Mouse (Mus musculus): ENCODE results near the gene Fsip1. TPM values are rescaled to one million over a fixed set of nuclear protein-coding genes. Genes with fewer than 3 reads are reported as not detected.

Gene Fsip1
- 0.12 and 0.42 TPM in 2 replicates for polyA plus RNA-seq (2014; fragmentation: Nextera tagmentation; extraction: Ambion mirVana)

DNA sequence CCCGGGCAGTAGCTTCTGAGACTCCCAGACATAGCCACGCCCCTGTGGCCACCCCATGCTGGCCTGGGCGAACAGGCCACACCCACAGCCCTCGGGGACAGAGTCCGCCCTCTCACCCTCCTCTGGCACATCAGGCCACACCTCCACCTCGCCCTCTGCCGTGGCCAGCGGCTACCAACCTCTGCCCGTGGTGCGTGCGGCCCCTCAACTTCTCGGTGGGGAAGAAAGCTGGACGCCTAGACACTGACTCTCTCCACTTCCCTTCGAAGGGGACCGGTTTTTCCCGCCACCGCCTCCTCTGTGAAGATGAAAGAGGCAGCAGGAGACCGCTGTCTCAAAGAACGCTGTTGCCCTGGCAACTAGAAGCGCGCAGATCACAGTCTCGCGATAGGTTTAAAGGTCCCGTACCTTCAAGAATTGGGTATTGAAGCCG is at the start of gene Fsip1:
TSS of gene Fsip1 (minus strand) at position 346 of the 433 bp plus-strand sequence.
- peak; percentile 91 for ATAC-seq (ENCODE audit: insufficient number of reproducible peaks, insufficient read depth, low FRiP score, low read depth)
- H3K27ac ChIP-seq (replicated peaks in 1 of 2; ENCODE audit: control insufficient read depth in 1 of 2, insufficient read depth in 1 of 2, low read depth in 2 of 2, low read length in 2 of 2), result no peak within 1 kb of the TSS
- H3K27me3 ChIP-seq (ENCODE audit: control insufficient read depth, insufficient read depth, low read length), result no peaks in the 10 kb centered on the region; the same call in 1 of the 2 replicates
- peaks cover 0 to 5% of the 10 kb centered on the region in 2 experiments; a peak in 1 of 4 replicates for H3K4me1 ChIP-seq (ENCODE audit: control insufficient read depth in 2 of 2, insufficient read depth in 2 of 2, low read length in 2 of 2)
- peak within 1 kb of the TSS; percentile 45 to 49 for H3K4me3 ChIP-seq (ENCODE audit: control insufficient read depth in 1 of 2, insufficient read depth in 1 of 2, low read depth in 1 of 2, low read length in 2 of 2)
- H3K9me3 ChIP-seq (ENCODE audit: control insufficient read depth, low read length), result no peaks in the 10 kb centered on the region
- 1% methylated on average over 25 of the region's 25 CpGs for WGBS
- peak within 1 kb of the TSS; percentile 38; the same call in 1 of the 2 replicates for H3K9ac ChIP-seq (ENCODE audit: low read length)
- no peaks in the 10 kb centered on the region for H3K36me3 ChIP-seq (ENCODE audit: control insufficient read depth, insufficient read depth, low read length)
- H3K4me2 ChIP-seq (ENCODE audit: low read length), result peak within 1 kb of the TSS; percentile 74

DNA sequence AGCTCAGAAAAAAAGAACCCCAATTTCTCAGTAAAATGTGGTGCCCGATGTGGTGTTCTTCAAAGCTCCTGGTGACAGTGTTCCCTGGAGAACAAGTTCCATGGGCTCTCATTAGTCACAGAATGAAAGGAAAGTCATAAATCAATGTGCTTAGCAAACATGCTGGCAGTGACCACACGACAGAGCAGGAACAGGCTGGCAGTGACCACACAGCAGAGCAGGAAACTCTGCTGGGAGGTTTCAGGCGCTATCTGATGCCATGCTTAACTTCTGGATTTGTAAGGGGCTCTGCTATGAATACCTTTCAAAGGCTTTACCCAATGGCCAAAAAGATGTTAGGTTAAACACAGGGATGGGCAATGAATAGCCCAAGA is 49.7 kb upstream of the Fsip1 start:
- Histone ChIP-seq H3K4me1 (ENCODE audit: control insufficient read depth in 2 of 2, insufficient read depth in 2 of 2, low read length in 2 of 2) (no peaks in the 10 kb centered on the region), H3K36me3 (ENCODE audit: control insufficient read depth, insufficient read depth, low read length) (no peaks in the 10 kb centered on the region), H3K4me2 (ENCODE audit: low read length) (no peak overlapping the region), H3K27ac (replicated peaks in 1 of 2; ENCODE audit: control insufficient read depth in 1 of 2, insufficient read depth in 1 of 2, low read depth in 2 of 2, low read length in 2 of 2) (no peak overlapping the region), H3K27me3 (ENCODE audit: control insufficient read depth, insufficient read depth, low read length) (no peaks in the 10 kb centered on the region), H3K9me3 (ENCODE audit: control insufficient read depth, low read length) (no peaks in the 10 kb centered on the region), H3K4me3 (ENCODE audit: control insufficient read depth in 1 of 2, insufficient read depth in 1 of 2, low read depth in 1 of 2, low read length in 2 of 2) (no peak overlapping the region), H3K9ac (ENCODE audit: low read length) (no peak overlapping the region)
- WGBS, result 64% methylated on average over 3 of the region's 3 CpGs
- ATAC-seq (ENCODE audit: insufficient number of reproducible peaks, insufficient read depth, low FRiP score, low read depth), result no peak

DNA sequence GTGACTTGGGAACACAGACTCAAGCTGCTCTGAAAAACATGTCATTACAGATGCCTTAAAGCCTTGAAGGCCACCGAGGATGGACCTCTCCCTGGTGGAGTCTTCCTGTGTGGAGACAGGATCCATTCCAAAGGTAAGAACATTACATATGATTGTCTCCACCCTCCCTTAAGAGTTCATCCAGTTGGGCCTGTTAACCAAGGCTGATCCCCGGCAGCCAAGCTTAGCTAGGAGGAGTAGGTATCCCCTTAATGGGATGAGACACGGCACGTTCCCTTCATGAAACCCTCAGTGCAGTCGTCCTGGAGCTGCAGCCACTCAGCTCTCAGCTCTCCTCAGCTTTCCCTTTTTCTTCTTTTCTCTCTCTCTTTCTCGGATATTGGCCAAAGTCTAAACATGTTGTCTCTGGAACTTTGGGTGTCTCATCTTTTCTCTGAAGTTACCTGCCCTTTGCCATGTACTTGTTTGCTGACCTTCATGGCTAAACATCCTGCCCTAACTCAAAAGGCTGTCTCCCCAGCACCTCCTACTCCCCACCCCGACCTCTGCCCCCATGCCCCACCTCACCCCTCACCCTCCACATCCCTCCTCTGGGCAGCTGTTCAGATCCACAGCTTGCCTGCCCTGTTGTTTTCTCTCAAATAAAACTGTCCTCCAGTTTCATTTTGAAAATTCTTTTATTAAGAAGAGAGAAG is 49.2 kb upstream of the Fsip1 start:
- Histone ChIP-seq H3K36me3 (ENCODE audit: control insufficient read depth, insufficient read depth, low read length) (no peaks in the 10 kb centered on the region), H3K4me1 (ENCODE audit: control insufficient read depth in 2 of 2, insufficient read depth in 2 of 2, low read length in 2 of 2) (no peaks in the 10 kb centered on the region), H3K4me3 (ENCODE audit: control insufficient read depth in 1 of 2, insufficient read depth in 1 of 2, low read depth in 1 of 2, low read length in 2 of 2) (no peak overlapping the region), H3K4me2 (ENCODE audit: low read length) (no peak overlapping the region), H3K9ac (ENCODE audit: low read length) (no peak overlapping the region), H3K9me3 (ENCODE audit: control insufficient read depth, low read length) (no peaks in the 10 kb centered on the region), H3K27ac (replicated peaks in 1 of 2; ENCODE audit: control insufficient read depth in 1 of 2, insufficient read depth in 1 of 2, low read depth in 2 of 2, low read length in 2 of 2) (no peak overlapping the region), H3K27me3 (ENCODE audit: control insufficient read depth, insufficient read depth, low read length) (no peaks in the 10 kb centered on the region)
- no peak for ATAC-seq (ENCODE audit: insufficient number of reproducible peaks, insufficient read depth, low FRiP score, low read depth)
- WGBS, result 76% methylated on average over 7 of the region's 7 CpGs

DNA sequence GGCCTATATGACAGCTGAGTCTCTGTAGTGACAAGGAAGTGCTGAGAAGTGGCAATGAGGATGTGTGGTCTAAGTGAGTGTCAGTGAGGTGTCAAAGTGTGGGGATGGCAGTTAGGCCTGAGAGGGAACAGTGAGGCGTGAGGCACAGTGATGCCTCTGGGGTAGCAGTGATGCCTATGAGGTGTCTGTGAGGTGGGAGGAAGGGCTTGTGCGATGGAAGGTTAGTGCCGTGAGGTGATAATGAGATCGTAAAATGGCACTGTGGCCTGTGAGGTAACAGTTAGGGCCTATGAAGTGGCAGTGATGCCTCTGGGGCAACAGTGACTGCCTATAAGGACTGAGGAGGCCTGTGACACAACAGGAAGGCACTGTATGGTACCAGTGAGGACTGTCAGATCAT is 46.7 kb upstream of the Fsip1 start:
- Histone ChIP-seq H3K4me2 (ENCODE audit: low read length) (no peak overlapping the region), H3K36me3 (ENCODE audit: control insufficient read depth, insufficient read depth, low read length) (no peaks in the 10 kb centered on the region), H3K4me3 (ENCODE audit: control insufficient read depth in 1 of 2, insufficient read depth in 1 of 2, low read depth in 1 of 2, low read length in 2 of 2) (no peak overlapping the region), H3K9ac (ENCODE audit: low read length) (no peak overlapping the region), H3K4me1 (ENCODE audit: control insufficient read depth in 2 of 2, insufficient read depth in 2 of 2, low read length in 2 of 2) (no peaks in the 10 kb centered on the region), H3K27me3 (ENCODE audit: control insufficient read depth, insufficient read depth, low read length) (no peaks in the 10 kb centered on the region), H3K27ac (replicated peaks in 1 of 2; ENCODE audit: control insufficient read depth in 1 of 2, insufficient read depth in 1 of 2, low read depth in 2 of 2, low read length in 2 of 2) (no peak overlapping the region), H3K9me3 (ENCODE audit: control insufficient read depth, low read length) (no peaks in the 10 kb centered on the region)
- no peak for ATAC-seq (ENCODE audit: insufficient number of reproducible peaks, insufficient read depth, low FRiP score, low read depth)
- 69% methylated on average over 4 of the region's 4 CpGs for WGBS

DNA sequence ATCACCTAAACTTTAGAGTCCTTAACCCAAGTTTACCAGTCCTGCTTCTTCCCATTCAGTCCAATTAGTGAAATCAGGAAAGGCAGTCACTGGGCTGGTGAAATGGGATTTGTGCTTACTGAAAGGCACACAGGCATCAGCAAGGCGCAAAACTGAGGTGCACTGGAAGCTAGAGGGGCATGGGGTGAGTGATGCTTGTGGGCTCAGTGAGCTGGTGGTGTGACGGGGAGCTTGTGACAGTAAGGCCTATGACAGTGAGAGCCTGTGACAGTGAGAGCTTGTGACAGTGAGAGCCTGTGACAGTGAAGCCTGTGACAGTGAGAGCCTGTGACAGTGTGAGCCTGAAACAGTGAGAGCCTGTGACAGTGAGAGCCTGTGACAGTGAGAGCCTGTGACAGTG is 44.9 kb upstream of the Fsip1 start:
- no peaks in the 10 kb centered on the region for H3K4me1 ChIP-seq (ENCODE audit: control insufficient read depth in 2 of 2, insufficient read depth in 2 of 2, low read length in 2 of 2)
- H3K4me3 ChIP-seq (ENCODE audit: control insufficient read depth in 1 of 2, insufficient read depth in 1 of 2, low read depth in 1 of 2, low read length in 2 of 2), result no peak overlapping the region
- no peaks in the 10 kb centered on the region for H3K36me3 ChIP-seq (ENCODE audit: control insufficient read depth, insufficient read depth, low read length)
- no peaks in the 10 kb centered on the region for H3K27me3 ChIP-seq (ENCODE audit: control insufficient read depth, insufficient read depth, low read length)
- no peak overlapping the region for H3K9ac ChIP-seq (ENCODE audit: low read length)
- no peak overlapping the region for H3K4me2 ChIP-seq (ENCODE audit: low read length)
- WGBS, result 80% methylated on average over 2 of the region's 2 CpGs
- no peak for ATAC-seq (ENCODE audit: insufficient number of reproducible peaks, insufficient read depth, low FRiP score, low read depth)
- no peaks in the 10 kb centered on the region for H3K9me3 ChIP-seq (ENCODE audit: control insufficient read depth, low read length)
- H3K27ac ChIP-seq (replicated peaks in 1 of 2; ENCODE audit: control insufficient read depth in 1 of 2, insufficient read depth in 1 of 2, low read depth in 2 of 2, low read length in 2 of 2), result no peak overlapping the region

DNA sequence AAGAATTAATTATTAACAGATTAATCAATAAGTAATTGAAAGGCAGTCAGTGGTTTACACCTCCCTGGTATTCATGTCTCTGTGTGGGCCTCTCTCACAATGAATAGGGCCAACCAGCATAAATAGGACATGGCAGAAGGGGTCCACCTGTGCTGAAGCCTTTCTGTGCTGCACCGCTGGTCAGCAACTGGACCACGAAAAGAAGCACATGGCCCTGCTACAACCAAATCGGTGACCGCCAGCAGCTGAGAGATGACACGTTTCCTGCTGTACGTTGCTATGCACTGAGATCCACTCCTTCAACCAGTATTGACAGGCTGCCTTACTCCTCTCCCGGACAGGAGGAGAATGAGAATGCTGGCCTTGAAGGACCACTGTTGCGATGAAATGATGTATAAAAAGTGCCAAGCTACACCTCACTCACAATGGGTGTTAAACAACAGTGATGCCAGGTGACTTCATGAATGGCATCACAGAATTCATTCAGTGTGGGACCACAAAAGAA is 44.3 kb upstream of the Fsip1 start:
- WGBS, result 80% methylated on average over 8 of the region's 8 CpGs
- H3K36me3 ChIP-seq (ENCODE audit: control insufficient read depth, insufficient read depth, low read length), result no peaks in the 10 kb centered on the region
- H3K4me2 ChIP-seq (ENCODE audit: low read length), result no peak overlapping the region
- no peak overlapping the region for H3K27ac ChIP-seq (replicated peaks in 1 of 2; ENCODE audit: control insufficient read depth in 1 of 2, insufficient read depth in 1 of 2, low read depth in 2 of 2, low read length in 2 of 2)
- ATAC-seq (ENCODE audit: insufficient number of reproducible peaks, insufficient read depth, low FRiP score, low read depth), result no peak
- H3K9me3 ChIP-seq (ENCODE audit: control insufficient read depth, low read length), result no peaks in the 10 kb centered on the region
- H3K9ac ChIP-seq (ENCODE audit: low read length), result no peak overlapping the region
- H3K4me3 ChIP-seq (ENCODE audit: control insufficient read depth in 1 of 2, insufficient read depth in 1 of 2, low read depth in 1 of 2, low read length in 2 of 2), result no peak overlapping the region
- H3K27me3 ChIP-seq (ENCODE audit: control insufficient read depth, insufficient read depth, low read length), result no peaks in the 10 kb centered on the region
- H3K4me1 ChIP-seq (ENCODE audit: control insufficient read depth in 2 of 2, insufficient read depth in 2 of 2, low read length in 2 of 2), result no peaks in the 10 kb centered on the region

DNA sequence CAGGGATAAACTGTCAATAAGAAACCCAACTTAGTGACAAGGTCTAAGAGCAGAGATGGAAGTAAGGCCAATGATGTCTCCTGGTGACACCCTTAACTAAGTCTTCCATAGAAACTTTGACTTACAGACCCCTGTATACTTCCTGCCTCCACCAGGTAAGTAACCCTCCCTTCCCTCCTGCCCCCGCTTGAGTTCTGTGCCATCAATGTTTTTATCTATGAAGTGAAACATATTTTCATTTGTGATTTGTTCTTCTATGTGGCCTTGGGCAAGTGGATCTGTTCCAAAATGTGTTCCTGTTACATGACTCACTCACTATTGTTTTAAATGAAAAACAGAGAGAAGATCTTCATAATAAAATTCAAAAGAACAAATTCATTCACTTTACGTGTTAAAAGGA is 43.2 kb upstream of the Fsip1 start:
- Histone ChIP-seq H3K4me2 (ENCODE audit: low read length) (no peak overlapping the region), H3K27ac (replicated peaks in 1 of 2; ENCODE audit: control insufficient read depth in 1 of 2, insufficient read depth in 1 of 2, low read depth in 2 of 2, low read length in 2 of 2) (no peak overlapping the region), H3K4me3 (ENCODE audit: control insufficient read depth in 1 of 2, insufficient read depth in 1 of 2, low read depth in 1 of 2, low read length in 2 of 2) (no peak overlapping the region), H3K9ac (ENCODE audit: low read length) (no peak overlapping the region), H3K36me3 (ENCODE audit: control insufficient read depth, insufficient read depth, low read length) (no peaks in the 10 kb centered on the region), H3K27me3 (ENCODE audit: control insufficient read depth, insufficient read depth, low read length) (no peaks in the 10 kb centered on the region), H3K4me1 (ENCODE audit: control insufficient read depth in 2 of 2, insufficient read depth in 2 of 2, low read length in 2 of 2) (no peaks in the 10 kb centered on the region), H3K9me3 (ENCODE audit: control insufficient read depth, low read length) (no peaks in the 10 kb centered on the region)
- ATAC-seq (ENCODE audit: insufficient number of reproducible peaks, insufficient read depth, low FRiP score, low read depth), result no peak
- 87% methylated on average over 2 of the region's 2 CpGs for WGBS

DNA sequence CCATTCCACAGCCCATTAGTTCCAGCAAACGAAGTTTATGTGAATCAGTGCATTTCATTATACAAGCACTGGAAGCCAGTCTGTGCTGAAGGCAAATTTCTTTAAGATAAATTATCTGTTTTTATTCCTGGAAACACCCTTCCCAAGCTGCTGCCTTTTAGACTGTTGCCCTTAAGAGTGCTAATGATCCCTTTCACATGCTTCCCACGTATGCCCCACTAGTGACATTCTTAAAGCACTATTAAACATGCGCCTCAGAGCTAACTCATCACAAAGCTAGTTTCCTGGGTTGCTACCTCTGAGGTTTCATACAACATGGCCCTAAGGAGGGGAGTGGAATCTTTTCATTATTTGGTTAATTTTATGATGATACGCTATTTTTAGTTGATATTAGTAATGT is 41.8 kb upstream of the Fsip1 start:
- Histone ChIP-seq H3K36me3 (ENCODE audit: control insufficient read depth, insufficient read depth, low read length) (no peaks in the 10 kb centered on the region), H3K27ac (replicated peaks in 1 of 2; ENCODE audit: control insufficient read depth in 1 of 2, insufficient read depth in 1 of 2, low read depth in 2 of 2, low read length in 2 of 2) (no peak overlapping the region), H3K4me1 (ENCODE audit: control insufficient read depth in 2 of 2, insufficient read depth in 2 of 2, low read length in 2 of 2) (no peaks in the 10 kb centered on the region), H3K27me3 (ENCODE audit: control insufficient read depth, insufficient read depth, low read length) (no peaks in the 10 kb centered on the region), H3K9me3 (ENCODE audit: control insufficient read depth, low read length) (no peaks in the 10 kb centered on the region), H3K9ac (ENCODE audit: low read length) (no peak overlapping the region), H3K4me3 (ENCODE audit: control insufficient read depth in 1 of 2, insufficient read depth in 1 of 2, low read depth in 1 of 2, low read length in 2 of 2) (no peak overlapping the region), H3K4me2 (ENCODE audit: low read length) (no peak overlapping the region)
- ATAC-seq (ENCODE audit: insufficient number of reproducible peaks, insufficient read depth, low FRiP score, low read depth), result no peak
- 87% methylated on average over 4 of the region's 4 CpGs for WGBS

Measured in heart, embryonic 14.5 days (tissue).